Mouse (Mus musculus) forebrain, postnatal 0 days (tissue): ENCODE results near the gene C1d. TPM values are rescaled to one million over a fixed set of nuclear protein-coding genes. Genes with fewer than 3 reads are reported as not detected.

Experiments
- ATAC-seq: fragments of 200-750 bp; cut with Nextera tagmentation; 2 replicates; pipeline ENCODE4 v1.8.0; 2017; ENCODE audit warnings: mild to moderate bottlenecking, moderate library complexity
- DNase-seq: peaks from one replicate; pipeline ENCODE4 v3.0.0-alpha.2; 2015
- H3K27ac ChIP-seq: fragments of 300-500 bp; sonication (generic); 2 replicates; pipeline ENCODE4 v1.5.1; 2014; ENCODE audit warnings: low read depth, mild to moderate bottlenecking, antibody characterized with exemption, low read length, moderate library complexity, mixed read lengths
- H3K27me3 ChIP-seq: fragments of 300-500 bp; sonication (generic); 2 replicates; pipeline ENCODE4 v1.6.1; 2014; ENCODE audit warnings: mild to moderate bottlenecking, low read length, mixed read lengths; ENCODE audit not compliant: insufficient read depth
- H3K36me3 ChIP-seq: fragments of 300-500 bp; sonication (generic); 2 replicates; pipeline ENCODE4 v1.6.1; 2014; ENCODE audit warnings: mild to moderate bottlenecking, moderate library complexity; ENCODE audit not compliant: insufficient read depth
- H3K4me1 ChIP-seq: fragments of 300-500 bp; sonication (generic); 2 replicates; pipeline ENCODE4 v1.6.1; 2014; ENCODE audit warnings: antibody characterized with exemption; ENCODE audit not compliant: insufficient read depth
- H3K4me2 ChIP-seq: fragments of 300-500 bp; sonication (generic); 2 replicates; pipeline ENCODE4 v1.6.1; 2014; ENCODE audit warnings: low read depth, mild to moderate bottlenecking, moderate library complexity
- H3K4me3 ChIP-seq: fragments of 300-500 bp; sonication (generic); 2 replicates; pipeline ENCODE4 v1.5.1; 2014; ENCODE audit warnings: low read depth, low read length, mixed read lengths
- H3K9ac ChIP-seq: fragments of 300-500 bp; sonication (generic); 2 replicates; pipeline ENCODE4 v1.6.1; 2014; ENCODE audit warnings: mild to moderate bottlenecking
- H3K9me3 ChIP-seq: fragments of 300-500 bp; sonication (generic); 2 replicates; pipeline ENCODE4 v1.6.1; 2016; ENCODE audit warnings: low read length
- CTCF ChIP-seq: sonication (generic); IDR thresholded peaks from 2 replicates; pipeline ENCODE4 v1.5.1; 2016; ENCODE audit warnings: antibody characterized with exemption, control low read depth, low read depth
- WGBS: fragments of 180-500 bp; shearing (Covaris S2); extraction: QIAGEN DNeasy Blood & Tissue Kit; methylation state at CpG from one replicate; pipeline ENCODE4 v1.1.7; 2014; 5-methylcytosine and 5-hydroxymethylcytosine counted together
- polyA plus RNA-seq: library from polyadenylated mRNA; unstranded; fragments of >200 nt; fragmentation: Nextera tagmentation; extraction: Ambion mirVana; gene quantifications from 2 replicates; pipeline ENCODE4 v1.2.1, GENCODE M21; 2015
- total RNA-seq: library from RNA; depleted of rRNA; stranded (reverse); fragments of >200 nt; gene quantifications from 2 replicates; pipeline ENCODE4 v1.2.3, GENCODE M21; 2014; rRNA removed

The C1d gene
- total and polyA plus RNA-seq, 2 experiments from 2014 or later: 66.2 to 179 TPM

GRCm38 (mm10) chr11:17268801-17269200, 11.4 kb downstream of the C1d start:
- Histone ChIP-seq H3K9ac (no peak overlapping the region), H3K27ac (no peak overlapping the region), H3K9me3 (no peaks in the 10 kb centered on the region), H3K4me2 (no peak overlapping the region), H3K27me3 (no peaks in the 10 kb centered on the region), H3K4me3 (no peak overlapping the region), H3K36me3 (peaks cover 13% of the 10 kb centered on the region; the same call in 1 of the 2 replicates), H3K4me1 (no peaks in the 10 kb centered on the region)
- DNase-seq: no peak
- ATAC-seq: no peak
- TF ChIP-seq CTCF: no peak
- WGBS: 92% methylated on average over 1 of the region's 1 CpGs

DNA sequence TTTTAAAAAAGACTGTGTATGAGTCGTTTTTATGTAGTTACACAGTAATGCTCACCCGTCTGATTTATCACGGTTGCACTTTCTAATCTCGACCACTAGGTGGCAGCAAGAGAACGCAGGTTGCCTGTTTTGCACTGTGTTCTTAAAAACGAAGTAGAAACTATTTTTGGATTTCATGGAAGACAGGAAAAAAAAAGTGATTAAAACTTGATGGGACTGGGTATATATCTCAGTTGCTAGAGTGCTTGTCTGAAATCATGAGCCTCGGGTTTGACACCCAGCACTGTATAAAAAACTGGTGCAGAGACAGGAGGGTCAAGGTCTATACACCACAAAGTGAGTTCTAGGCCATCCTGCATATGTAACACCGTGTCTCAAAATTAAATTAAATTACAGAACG, 22.6 kb downstream of the C1d start:
- peak; percentile 89 for ATAC-seq
- Histone ChIP-seq H3K27me3 (no peaks in the 10 kb centered on the region; the same call in 1 of the 2 replicates), H3K9me3 (no peaks in the 10 kb centered on the region), H3K4me2 (no peak overlapping the region), H3K36me3 (no peaks in the 10 kb centered on the region), H3K9ac (no peak overlapping the region), H3K4me3 (no peak overlapping the region), H3K4me1 (no peaks in the 10 kb centered on the region), H3K27ac (no peak overlapping the region)
- 15% methylated on average over 9 of the region's 9 CpGs for WGBS
- TF ChIP-seq CTCF: peak; percentile 93
- peak; percentile 87 for DNase-seq

- H3K9ac ChIP-seq: no peak overlapping the region
- WGBS: 74% methylated on average over 10 of the region's 10 CpGs
- H3K4me1 ChIP-seq: no peaks in the 10 kb centered on the region
- H3K4me2 ChIP-seq: no peak overlapping the region
- ATAC-seq: no peak
- no peaks in the 10 kb centered on the region for H3K36me3 ChIP-seq
- no peaks in the 10 kb centered on the region for H3K9me3 ChIP-seq
- no peaks in the 10 kb centered on the region; the same call in 1 of the 2 replicates for H3K27me3 ChIP-seq
- no peak for DNase-seq
- no peak overlapping the region for H3K4me3 ChIP-seq
- no peak overlapping the region for H3K27ac ChIP-seq
- TF ChIP-seq CTCF: 0 out of 2 replicates have a peak, but pooled peaks have one; percentile 18
These were observed 26.7 kb downstream of the C1d start for GRCm38 (mm10) chr11:17284055-17284454.

DNA sequence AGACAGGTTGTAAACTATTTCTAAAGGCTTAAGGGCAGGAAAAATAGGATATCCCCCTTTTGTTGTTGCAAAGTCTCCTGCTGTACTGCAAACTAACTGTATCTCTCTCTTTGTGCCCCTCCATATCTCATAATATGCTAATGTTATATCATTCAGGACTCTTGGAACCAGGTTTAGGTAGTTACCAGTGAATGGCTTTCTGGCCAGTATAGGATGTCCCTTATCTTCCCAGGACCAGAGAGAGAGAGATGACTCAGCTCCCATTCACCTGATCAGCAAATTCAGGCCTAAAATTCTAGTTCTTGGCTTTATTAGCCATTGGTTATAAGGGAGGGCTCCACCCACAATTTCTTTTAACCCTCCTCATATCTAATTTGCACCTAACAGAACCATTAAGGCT, 31.5 kb downstream of the C1d start:
- Histone ChIP-seq H3K4me3 (no peak overlapping the region), H3K4me2 (no peak overlapping the region), H3K27me3 (no peaks in the 10 kb centered on the region), H3K36me3 (no peaks in the 10 kb centered on the region), H3K27ac (no peak overlapping the region), H3K9me3 (no peaks in the 10 kb centered on the region), H3K4me1 (no peaks in the 10 kb centered on the region), H3K9ac (no peak overlapping the region)
- DNase-seq: no peak
- TF ChIP-seq CTCF: no peak
- no peak for ATAC-seq

- H3K27ac ChIP-seq: no peak overlapping the region
These were observed 48.9 kb downstream of the C1d start for GRCm38 (mm10) chr11:17306007-17306891.

GRCm38 (mm10) chr11:17307457-17307856, 50.1 kb downstream of the C1d start:
- H3K9ac ChIP-seq: no peak overlapping the region
- no peak overlapping the region for H3K4me3 ChIP-seq
- no peaks in the 10 kb centered on the region for H3K36me3 ChIP-seq
- no peaks in the 10 kb centered on the region for H3K9me3 ChIP-seq
- no peaks in the 10 kb centered on the region; the same call in 1 of the 2 replicates for H3K27me3 ChIP-seq
- H3K4me2 ChIP-seq: no peak overlapping the region
- TF ChIP-seq CTCF: no peak
- no peaks in the 10 kb centered on the region for H3K4me1 ChIP-seq
- ATAC-seq: no peak
- H3K27ac ChIP-seq: no peak overlapping the region
- no peak for DNase-seq

More at GRCm38 (mm10) chr11:17306007-17306891, 48.9 kb downstream of the C1d start:
- WGBS: 28% methylated on average over 8 of the region's 8 CpGs
- H3K9me3 ChIP-seq: no peaks in the 10 kb centered on the region
- DNase-seq: peak; percentile 83
- TF ChIP-seq CTCF: no peak
- peak; percentile 95 for ATAC-seq
- no peaks in the 10 kb centered on the region for H3K36me3 ChIP-seq
- no peaks in the 10 kb centered on the region for H3K4me1 ChIP-seq
- no peaks in the 10 kb centered on the region; the same call in 1 of the 2 replicates for H3K27me3 ChIP-seq
- H3K4me2 ChIP-seq: no peak overlapping the region
- no peak overlapping the region for H3K9ac ChIP-seq
- H3K4me3 ChIP-seq: no peak overlapping the region

Other genes with a start within 250 kb of the C1d start
- gene Cnrip1, start 206.0 kb upstream of the C1d start, total RNA-seq: 123 and 137 TPM in 2 replicates
- gene Cnrip1, start 206.0 kb upstream of the C1d start, polyA plus RNA-seq: 242 and 260 TPM in 2 replicates
- gene Plek, start 205.2 kb upstream of the C1d start, total RNA-seq: 4.7 and 7.5 TPM in 2 replicates
- gene Plek, start 205.2 kb upstream of the C1d start, polyA plus RNA-seq: 3.1 and 4.1 TPM in 2 replicates
- 92.4 and 114 TPM in 2 replicates for gene Ppp3r1, start 98.3 kb upstream of the C1d start, total RNA-seq
- 186 and 224 TPM in 2 replicates for gene Ppp3r1, start 98.3 kb upstream of the C1d start, polyA plus RNA-seq
- gene Wdr92, start 75.5 kb upstream of the C1d start, total RNA-seq: 11.6 and 13.0 TPM in 2 replicates
- gene Wdr92, start 75.5 kb upstream of the C1d start, polyA plus RNA-seq: 9.8 and 11.9 TPM in 2 replicates
- gene Pno1, start 46.0 kb upstream of the C1d start, total RNA-seq: 42.6 and 48.6 TPM in 2 replicates
- gene Pno1, start 46.0 kb upstream of the C1d start, polyA plus RNA-seq: 60.4 and 71.0 TPM in 2 replicates